Mouse (Mus musculus) cerebellum, adult (tissue): ENCODE results near the gene Map2.
A peak's percentile ranks its signal among the peaks of the same experiment; 100 is the strongest.

Experiments used
- ATAC-seq: cut with Nextera tagmentation; 2 replicates; pipeline ENCODE4 v1.9.2; 2017; ENCODE audit warnings: mild to moderate bottlenecking, moderate library complexity, mixed read lengths; ENCODE audit not compliant: insufficient number of reproducible peaks, low FRiP score, low TSS enrichment

The Map2 gene

DNA sequence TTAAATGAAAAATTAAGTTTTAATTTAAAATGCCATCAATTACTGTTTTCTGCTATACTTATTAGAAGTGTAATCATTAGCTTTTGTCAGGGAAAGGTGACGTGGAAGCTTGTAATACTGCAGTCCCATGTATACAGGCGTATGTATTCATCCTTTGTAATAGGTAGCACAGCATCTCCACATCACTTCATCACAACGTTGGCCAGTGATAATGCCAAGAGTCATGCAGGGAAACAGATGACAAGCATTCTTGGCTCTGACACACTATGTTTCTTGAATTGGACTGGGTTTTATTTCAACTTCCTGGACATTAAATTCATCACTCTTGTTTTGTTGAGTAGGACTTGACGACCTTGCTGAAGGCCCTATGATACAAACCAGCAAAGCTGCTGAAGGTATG is 113.9 kb downstream of the Map2 start:
- ATAC-seq: peak; percentile 81

GRCm38 (mm10) chr1:66292121-66292881 is 117.2 kb downstream of the Map2 start:
- no peak for ATAC-seq

DNA sequence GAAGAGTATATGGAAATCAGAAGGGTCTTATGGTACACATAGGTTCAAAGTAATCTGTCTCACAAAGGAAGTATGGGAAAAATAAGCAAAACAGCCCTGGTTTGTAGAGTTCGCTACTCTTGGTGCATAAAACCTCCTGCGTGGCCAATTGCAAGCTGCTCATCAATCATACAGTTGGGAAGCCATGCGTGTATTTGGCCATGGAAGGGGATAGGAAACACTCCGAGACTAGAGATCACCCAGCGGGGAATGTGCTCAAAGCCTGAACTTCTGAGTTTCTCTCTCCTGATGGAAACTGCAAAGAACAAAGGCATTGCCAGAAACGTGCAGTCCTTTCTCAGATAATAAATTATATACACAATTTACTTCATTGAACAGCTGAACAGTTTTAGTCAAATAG is 124.3 kb downstream of the Map2 start:
- ATAC-seq: no peak

- no peak for ATAC-seq
Observed at GRCm38 (mm10) chr1:66320378-66321135, 145.5 kb downstream of the Map2 start.

DNA sequence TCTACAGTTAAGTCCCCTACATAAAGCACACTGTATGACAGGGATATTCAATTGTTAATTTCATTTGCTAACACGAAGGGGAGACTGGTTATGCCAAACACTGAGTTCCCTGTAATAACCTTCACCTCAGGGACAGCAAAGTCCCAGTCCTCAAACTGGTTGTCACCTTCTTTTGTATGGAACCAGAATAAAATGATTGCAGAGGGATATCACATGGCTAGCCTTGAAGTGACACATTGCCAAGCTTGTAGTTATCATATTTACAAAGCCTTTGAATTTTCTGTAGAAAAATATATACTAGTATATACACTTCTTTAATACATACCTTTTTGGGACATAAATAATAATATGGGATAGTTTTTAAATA is 146.0 kb downstream of the Map2 start:
- ATAC-seq: no peak; the same call in 1 of the 2 replicates

DNA sequence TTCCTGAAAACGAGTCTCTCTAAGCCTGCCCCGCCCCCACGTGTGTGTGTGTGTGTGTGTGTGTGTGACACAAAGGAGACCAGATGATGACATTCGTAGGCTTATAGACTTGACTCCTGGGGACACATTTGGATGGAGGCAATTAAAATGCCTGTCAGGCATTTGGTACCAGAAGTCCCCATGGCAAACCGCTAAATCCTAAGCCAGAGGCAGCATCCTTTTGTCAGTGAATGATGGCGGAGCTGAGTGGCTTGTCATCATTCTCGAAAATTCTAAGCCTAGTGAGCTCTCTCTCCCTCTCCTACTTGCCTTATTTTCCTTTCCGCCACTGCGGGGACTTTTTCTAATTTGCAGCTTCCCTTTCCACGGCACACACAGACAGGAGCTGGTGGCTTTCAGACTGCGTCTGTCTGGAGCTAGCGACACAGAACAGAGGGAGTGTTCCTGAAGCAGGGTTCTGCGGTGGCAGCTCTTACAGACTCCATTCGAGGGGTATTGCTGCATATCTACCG is 146.6 kb downstream of the Map2 start:
- peak; percentile 79 for ATAC-seq

- ATAC-seq: peak; percentile 67
Observed at GRCm38 (mm10) chr1:66323461-66323860, 148.4 kb downstream of the Map2 start.

- ATAC-seq: no peak
Observed at GRCm38 (mm10) chr1:66324951-66325350, 149.9 kb downstream of the Map2 start.

DNA sequence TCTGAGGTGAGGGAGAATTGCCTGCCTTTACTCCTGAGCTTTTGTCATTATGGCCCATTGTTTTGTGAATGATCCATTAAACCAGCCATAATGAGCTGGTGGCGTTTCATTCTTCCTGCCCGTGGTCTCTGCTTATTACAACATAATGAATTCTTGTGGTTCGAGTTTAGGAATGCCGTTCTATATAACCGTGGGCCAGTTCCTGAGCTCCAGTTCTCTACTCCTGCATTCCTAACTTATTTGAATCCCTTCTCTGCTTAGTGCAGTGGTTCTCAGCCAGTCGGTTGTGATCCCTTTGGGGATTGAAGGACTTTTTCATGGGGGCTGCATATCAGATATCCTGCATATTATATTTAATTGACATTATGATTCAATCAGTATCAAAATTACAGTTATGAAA is 153.9 kb downstream of the Map2 start:
- no peak for ATAC-seq

DNA sequence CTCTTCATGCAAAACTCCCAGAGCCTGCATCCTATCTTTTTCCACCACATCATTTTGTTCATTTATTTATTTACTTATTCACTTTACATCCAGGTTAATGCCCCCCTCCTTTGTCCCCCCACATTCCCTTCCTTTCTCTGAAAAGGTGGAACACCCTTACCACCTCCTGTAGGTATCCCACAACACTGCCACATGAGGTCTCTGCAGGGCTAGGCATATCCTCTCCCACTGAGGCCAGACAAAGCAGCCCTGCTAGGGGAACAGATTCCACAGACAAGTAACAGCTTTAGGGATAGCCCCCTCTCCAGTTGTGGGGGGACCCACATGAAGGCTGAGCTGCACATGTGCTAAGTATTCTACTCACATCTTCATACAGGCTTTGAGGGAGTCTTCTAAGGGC is 154.5 kb downstream of the Map2 start:
- ATAC-seq: no peak

GRCm38 (mm10) chr1:66335724-66336284 is 160.7 kb downstream of the Map2 start:
- no peak for ATAC-seq

GRCm38 (mm10) chr1:66339213-66339612 is 164.1 kb downstream of the Map2 start:
- ATAC-seq: 0 out of 2 replicates have a peak, but pooled peaks have one; percentile 27

DNA sequence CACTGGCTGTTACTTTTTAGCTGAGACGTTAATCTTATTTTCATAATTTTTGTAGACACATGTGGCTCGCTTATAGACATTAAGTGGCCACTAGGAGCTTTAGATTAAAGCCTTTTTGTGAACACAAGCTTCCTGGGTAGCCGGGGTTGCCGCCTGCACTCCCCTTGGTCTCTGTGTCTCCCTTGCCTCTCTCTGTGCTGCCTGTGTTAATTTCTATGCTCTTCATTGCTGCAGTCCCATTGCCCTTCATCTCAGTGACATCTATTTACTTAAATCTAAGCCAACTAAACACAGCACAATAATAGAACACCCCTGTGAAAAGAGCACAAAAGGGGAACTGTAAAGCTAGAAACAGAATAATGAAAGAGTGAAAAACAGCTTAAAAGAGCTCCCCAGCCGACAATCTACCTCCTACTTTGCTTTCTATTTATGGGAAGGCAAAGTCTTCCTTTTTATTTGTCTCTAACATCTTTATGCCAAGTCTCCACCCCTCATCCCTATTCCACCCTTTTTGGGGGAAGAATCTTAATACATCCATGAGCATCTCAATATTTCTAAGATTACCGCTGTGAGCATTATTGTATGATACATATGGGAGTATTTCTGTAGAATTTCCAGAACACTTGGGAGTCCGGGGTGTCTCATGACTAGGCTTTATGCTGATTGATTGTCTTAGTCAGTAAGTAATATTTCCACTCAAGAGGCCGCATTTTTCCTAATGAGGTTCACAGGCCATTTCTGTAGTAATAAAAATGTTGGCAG is 173.5 kb downstream of the Map2 start:
- ATAC-seq: no peak

GRCm38 (mm10) chr1:66349166-66349835 is 174.2 kb downstream of the Map2 start:
- ATAC-seq: 0 out of 2 replicates have a peak, but pooled peaks have one; percentile 18

DNA sequence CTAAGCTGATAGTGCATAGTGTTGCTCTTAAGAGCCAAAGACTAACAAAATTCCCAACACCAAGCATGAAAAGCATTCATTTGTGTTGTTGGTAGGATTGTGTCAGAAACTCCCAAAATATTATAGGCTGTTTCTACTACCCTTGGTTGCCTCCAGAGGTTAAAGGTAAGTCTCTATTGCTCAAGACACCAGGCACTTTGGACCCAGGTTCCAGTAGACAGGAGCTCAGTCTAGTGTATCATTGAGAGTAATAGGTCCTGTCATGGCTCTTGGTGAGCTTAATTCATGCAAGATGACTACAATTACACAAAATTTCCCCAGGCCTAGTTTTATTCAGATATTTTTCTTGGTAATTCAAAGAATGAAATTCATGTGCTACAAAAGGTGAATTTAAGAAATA is 176.3 kb downstream of the Map2 start:
- ATAC-seq: no peak

DNA sequence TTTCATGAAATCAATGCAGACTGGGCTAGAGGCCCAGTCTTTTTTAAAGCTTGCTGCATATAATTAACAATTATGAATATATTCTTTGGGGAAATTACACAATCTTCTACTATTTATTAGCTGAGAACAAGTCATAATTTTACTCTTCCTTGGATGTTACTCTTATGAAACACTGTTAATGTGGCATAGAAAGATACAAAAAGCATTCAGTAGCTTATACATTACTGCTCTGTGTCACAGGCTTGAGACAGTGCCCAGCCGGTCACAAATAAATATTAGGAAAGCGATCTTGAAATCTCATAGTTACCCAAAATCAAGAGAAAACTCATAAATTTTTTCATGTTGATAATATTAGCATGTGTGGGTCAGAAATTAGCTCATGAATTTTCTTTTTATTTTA is 186.7 kb downstream of the Map2 start:
- ATAC-seq: no peak

DNA sequence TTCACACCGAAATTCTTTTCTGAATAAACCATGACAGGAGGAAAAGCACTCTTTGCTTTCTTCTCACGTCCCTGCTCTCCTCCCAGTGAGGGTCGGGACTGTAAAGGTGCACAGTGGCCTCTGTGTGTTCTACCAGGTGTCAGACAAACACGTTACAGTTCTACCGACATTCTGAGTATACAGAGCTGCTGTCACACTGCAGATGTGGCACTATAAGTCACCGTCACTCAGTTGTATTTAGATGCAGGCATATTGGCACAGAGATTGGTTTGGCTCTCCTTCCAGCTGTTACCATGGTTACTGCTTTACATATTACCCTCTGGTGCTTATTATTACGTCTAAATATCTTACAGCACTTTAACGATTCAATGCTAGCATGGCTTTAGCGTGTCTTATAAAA is 188.2 kb downstream of the Map2 start:
- ATAC-seq: no peak

GRCm38 (mm10) chr1:66364386-66364785 is 189.3 kb downstream of the Map2 start:
- no peak for ATAC-seq

DNA sequence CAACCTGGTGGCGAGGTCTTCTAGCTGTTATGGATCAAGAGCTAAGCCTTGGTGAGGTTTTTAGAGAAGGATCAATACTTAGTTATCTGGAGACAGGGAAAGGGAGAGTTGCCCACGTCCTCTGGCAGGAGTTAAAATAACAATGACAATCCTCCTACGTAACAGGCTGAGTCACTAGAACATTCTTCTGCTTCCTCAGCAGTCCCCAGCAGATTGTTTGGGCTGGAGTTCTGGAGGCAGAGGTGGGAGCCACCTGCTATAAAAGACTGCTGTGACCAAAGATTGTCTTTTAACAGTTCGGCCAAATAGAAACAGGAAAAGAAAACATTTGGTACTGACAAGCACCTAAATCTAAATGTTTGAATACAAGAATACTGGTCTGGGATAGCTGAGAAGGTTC is 190.5 kb downstream of the Map2 start:
- no peak for ATAC-seq

GRCm38 (mm10) chr1:66369486-66369885 is 194.4 kb downstream of the Map2 start:
- ATAC-seq: no peak
